Mouse (Mus musculus) hindbrain, embryonic 16.5 days (tissue): ENCODE measurements around the gene Dgkb. TPM values are rescaled to one million over a fixed set of nuclear protein-coding genes. Genes with fewer than 3 reads are reported as not detected.

Experiments used
- ATAC-seq: fragments of 200-750 bp; cut with Nextera tagmentation; 2 replicates; pipeline ENCODE4 v1.8.0; 2017; ENCODE audit warnings: moderate TSS enrichment, moderate library complexity
- H3K27ac ChIP-seq: fragments of 300-500 bp; sonication (generic); 2 replicates; pipeline ENCODE4 v1.5.1; 2014; ENCODE audit warnings: low read depth, mild to moderate bottlenecking, control low read depth, low read length, moderate library complexity
- H3K27me3 ChIP-seq: fragments of 300-500 bp; sonication (generic); replicated peaks from 2 replicates; pipeline ENCODE4 v1.6.1; 2014; ENCODE audit warnings: low read length; ENCODE audit not compliant: control insufficient read depth, insufficient read depth
- H3K36me3 ChIP-seq: fragments of 300-500 bp; sonication (generic); 2 replicates; pipeline ENCODE4 v1.6.1; 2014; ENCODE audit warnings: mild to moderate bottlenecking, low read length, moderate library complexity, mixed read lengths; ENCODE audit not compliant: control insufficient read depth, insufficient read depth
- H3K4me1 ChIP-seq: fragments of 300-500 bp; sonication (generic); 2 replicates; pipeline ENCODE4 v1.6.1; 2014; ENCODE audit warnings: low read depth, low read length; ENCODE audit not compliant: control insufficient read depth, insufficient read depth
- H3K4me2 ChIP-seq: fragments of 300-500 bp; sonication (generic); 2 replicates; pipeline ENCODE4 v1.6.1; 2014; ENCODE audit warnings: mild to moderate bottlenecking, low read length, control low read depth, moderate library complexity
- H3K4me3 ChIP-seq: fragments of 300-500 bp; sonication (generic); 2 replicates; pipeline ENCODE4 v1.5.1; 2014; ENCODE audit warnings: mild to moderate bottlenecking, low read length, control low read depth, moderate library complexity
- H3K9ac ChIP-seq: fragments of 300-500 bp; sonication (generic); 2 replicates; pipeline ENCODE4 v1.6.1; 2014; ENCODE audit warnings: low read depth, mild to moderate bottlenecking, control low read depth, low read length, moderate library complexity
- H3K9me3 ChIP-seq: fragments of 300-500 bp; sonication (generic); 2 replicates; pipeline ENCODE4 v1.6.1; 2014; ENCODE audit warnings: mild to moderate bottlenecking, low read length, moderate library complexity; ENCODE audit not compliant: control insufficient read depth
- WGBS: fragments of 180-500 bp; shearing (Covaris S2); extraction: QIAGEN DNeasy Blood & Tissue Kit; methylation state at CpG from one replicate; pipeline ENCODE4 v1.1.7; 2014; 5-methylcytosine and 5-hydroxymethylcytosine counted together
- polyA plus RNA-seq: library from polyadenylated mRNA; unstranded; fragments of >200 nt; fragmentation: Nextera tagmentation; extraction: Ambion mirVana; gene quantifications from 2 replicates; pipeline ENCODE4 v1.2.1, GENCODE M21; 2015

The Dgkb gene
- polyA plus RNA-seq, 1 experiment from 2014 or later, result 11.2 TPM

GRCm38 (mm10) chr12:38450323-38451087 lies 633.0 kb downstream of the Dgkb start:
- Histone ChIP-seq H3K27ac (no peak overlapping the region), H3K36me3 (no peaks in the 10 kb centered on the region), H3K9me3 (no peaks in the 10 kb centered on the region), H3K27me3 (no peaks in the 10 kb centered on the region), H3K4me2 (no peak overlapping the region), H3K4me3 (no peak overlapping the region), H3K9ac (no peak overlapping the region), H3K4me1 (no peaks in the 10 kb centered on the region)
- WGBS, result 26% methylated on average over 7 of the region's 7 CpGs
- ATAC-seq, result peak; percentile 37; the same call in 1 of the 2 replicates

- no peaks in the 10 kb centered on the region for H3K9me3 ChIP-seq
- H3K27me3 ChIP-seq, result no peaks in the 10 kb centered on the region
- no peak overlapping the region for H3K4me3 ChIP-seq
- no peak for ATAC-seq
- no peaks in the 10 kb centered on the region for H3K36me3 ChIP-seq
- no peaks in the 10 kb centered on the region for H3K4me1 ChIP-seq
- no peak overlapping the region for H3K9ac ChIP-seq
- no peak overlapping the region for H3K4me2 ChIP-seq
- WGBS, result 49% methylated on average over 3 of the region's 3 CpGs
- H3K27ac ChIP-seq, result no peak overlapping the region
Observed at GRCm38 (mm10) chr12:38451677-38452076, 634.2 kb downstream of the Dgkb start.

DNA sequence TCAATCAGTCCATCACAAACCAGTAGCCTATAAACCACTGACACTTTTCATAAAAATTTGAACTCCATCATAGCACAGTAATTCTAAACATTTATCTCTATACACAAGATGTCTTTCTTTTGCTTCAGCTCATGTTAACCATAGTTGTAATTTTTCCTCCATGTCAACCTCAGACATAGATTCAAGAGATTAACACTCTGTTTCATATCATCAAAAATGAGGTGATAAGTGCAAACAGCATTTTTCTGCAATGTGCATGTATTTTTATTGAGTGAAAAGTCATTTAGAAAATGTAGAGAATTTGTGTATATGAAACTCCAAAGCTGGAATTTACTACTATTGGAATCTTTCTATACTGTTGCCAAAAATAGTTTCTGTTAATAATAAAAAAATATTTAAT lies 650.7 kb downstream of the Dgkb start:
- no peaks in the 10 kb centered on the region for H3K27me3 ChIP-seq

GRCm38 (mm10) chr12:38468605-38469004 lies 651.1 kb downstream of the Dgkb start:
- no peaks in the 10 kb centered on the region for H3K4me1 ChIP-seq
- no peaks in the 10 kb centered on the region for H3K27me3 ChIP-seq
- H3K4me2 ChIP-seq, result no peak overlapping the region
- no peak overlapping the region for H3K9ac ChIP-seq
- H3K4me3 ChIP-seq, result no peak overlapping the region
- no peaks in the 10 kb centered on the region for H3K9me3 ChIP-seq
- ATAC-seq, result no peak
- no peaks in the 10 kb centered on the region for H3K36me3 ChIP-seq
- no peak overlapping the region for H3K27ac ChIP-seq

More for the DNA sequence above, 650.7 kb downstream of the Dgkb start:
- Histone ChIP-seq H3K4me2 (no peak overlapping the region), H3K36me3 (no peaks in the 10 kb centered on the region), H3K27ac (no peak overlapping the region), H3K4me3 (no peak overlapping the region), H3K4me1 (no peaks in the 10 kb centered on the region), H3K9me3 (no peaks in the 10 kb centered on the region), H3K9ac (no peak overlapping the region)
- no peak for ATAC-seq

- Histone ChIP-seq H3K9ac (no peak overlapping the region), H3K4me3 (no peak overlapping the region), H3K4me1 (no peaks in the 10 kb centered on the region), H3K27ac (no peak overlapping the region), H3K27me3 (no peaks in the 10 kb centered on the region), H3K36me3 (no peaks in the 10 kb centered on the region), H3K4me2 (no peak overlapping the region), H3K9me3 (no peaks in the 10 kb centered on the region)
- WGBS, result 25% methylated on average over 2 of the region's 2 CpGs
- ATAC-seq, result no peak
Observed at GRCm38 (mm10) chr12:38497229-38497628, 679.7 kb downstream of the Dgkb start.

DNA sequence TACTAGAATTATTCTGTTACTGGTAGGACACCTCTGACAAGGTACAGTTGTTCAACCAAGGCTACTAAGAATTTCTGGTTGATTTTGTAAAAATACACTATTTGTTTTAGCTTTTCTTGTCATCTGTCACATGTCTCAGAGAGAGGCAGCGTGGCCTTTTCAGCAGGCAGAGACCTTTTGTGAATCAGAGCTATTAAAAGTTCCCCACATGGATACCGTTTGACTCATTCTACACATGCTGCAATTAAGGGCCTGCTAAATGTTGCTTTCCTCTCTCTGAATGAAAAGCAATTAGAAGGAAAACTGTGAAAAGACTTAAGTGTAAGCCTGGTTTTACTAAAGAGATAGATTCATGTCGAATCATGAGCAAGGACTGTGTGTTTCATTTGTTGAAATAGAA lies 683.4 kb downstream of the Dgkb start:
- H3K4me3 ChIP-seq, result no peak overlapping the region
- 37% methylated on average over 3 of the region's 3 CpGs for WGBS
- no peak overlapping the region for H3K9ac ChIP-seq
- H3K4me2 ChIP-seq, result no peak overlapping the region
- H3K36me3 ChIP-seq, result no peaks in the 10 kb centered on the region
- H3K9me3 ChIP-seq, result no peaks in the 10 kb centered on the region
- no peaks in the 10 kb centered on the region for H3K4me1 ChIP-seq
- no peak overlapping the region for H3K27ac ChIP-seq
- no peaks in the 10 kb centered on the region for H3K27me3 ChIP-seq
- ATAC-seq, result no peak

GRCm38 (mm10) chr12:38508195-38508594 lies 690.7 kb downstream of the Dgkb start:
- H3K36me3 ChIP-seq, result no peaks in the 10 kb centered on the region
- no peak overlapping the region for H3K4me2 ChIP-seq
- no peaks in the 10 kb centered on the region for H3K9me3 ChIP-seq
- H3K27me3 ChIP-seq, result no peaks in the 10 kb centered on the region
- no peak overlapping the region for H3K4me3 ChIP-seq
- H3K9ac ChIP-seq, result no peak overlapping the region
- WGBS, result 50% methylated on average over 1 of the region's 1 CpGs
- no peaks in the 10 kb centered on the region for H3K4me1 ChIP-seq
- no peak overlapping the region for H3K27ac ChIP-seq
- ATAC-seq, result no peak

GRCm38 (mm10) chr12:38545431-38545830 lies 727.9 kb downstream of the Dgkb start:
- H3K36me3 ChIP-seq, result no peaks in the 10 kb centered on the region
- H3K27me3 ChIP-seq, result no peaks in the 10 kb centered on the region
- H3K4me1 ChIP-seq, result no peaks in the 10 kb centered on the region
- no peak overlapping the region for H3K4me3 ChIP-seq
- no peaks in the 10 kb centered on the region for H3K9me3 ChIP-seq
- no peak overlapping the region for H3K9ac ChIP-seq
- H3K27ac ChIP-seq, result no peak overlapping the region
- WGBS, result 75% methylated on average over 4 of the region's 4 CpGs
- no peak for ATAC-seq
- no peak overlapping the region for H3K4me2 ChIP-seq

DNA sequence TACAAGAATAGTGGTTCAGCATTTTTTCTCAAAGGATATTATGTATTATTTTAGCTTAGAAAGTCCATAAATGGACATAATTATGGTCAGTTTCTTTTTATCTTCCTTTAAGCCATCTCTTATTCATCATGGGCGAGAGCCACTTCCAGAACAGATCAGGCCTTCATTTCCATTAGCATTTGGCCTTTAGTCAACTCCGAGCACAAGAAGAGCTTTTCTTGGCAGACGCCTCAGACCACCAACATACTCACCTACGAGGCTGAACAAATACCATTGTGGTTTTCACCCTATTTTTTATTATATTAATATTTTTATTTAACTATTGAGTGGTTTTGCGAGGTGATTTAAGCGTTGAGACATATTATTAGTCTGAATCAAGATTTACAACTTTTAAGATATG lies 759.6 kb downstream of the Dgkb start:
- 68% methylated on average over 6 of the region's 6 CpGs for WGBS
- Histone ChIP-seq H3K4me3 (no peak overlapping the region), H3K27me3 (no peaks in the 10 kb centered on the region), H3K4me1 (no peaks in the 10 kb centered on the region), H3K4me2 (no peak overlapping the region), H3K27ac (no peak overlapping the region), H3K9ac (no peak overlapping the region), H3K36me3 (no peaks in the 10 kb centered on the region), H3K9me3 (no peaks in the 10 kb centered on the region)
- no peak for ATAC-seq
